Comparison of ENCODE assay signal across 26 mouse cellular contexts in genomic region chr3:52815497-52815896, GRCm38 (mm10).
DNase-seq lines count a peak whose midpoint lies in the region; ATAC-seq lines count a peak whose summit lies in the region.
"Had no signal": no experiment of that assay in that cellular context is flagged by ENCODE, and none has a peak within 500 bp of the region (broad histone marks: within the 10 kb centered on the region; RNA-seq: fewer than 3 reads in every experiment).

No protein-coding gene starts in this region.

- no peak overlapping the region for H3K9ac ChIP-seq in hindbrain, embryonic 11.5 days (ENCODE audit: low read depth, low read length)
- no peak overlapping the region for H3K9ac ChIP-seq in hindbrain, embryonic 12.5 days
- no peak overlapping the region for H3K9ac ChIP-seq in midbrain, embryonic 12.5 days (replicated peaks)
- no peak overlapping the region for H3K9ac ChIP-seq in midbrain, embryonic 16.5 days (ENCODE audit: low read depth, low read length)
- H3K9ac ChIP-seq: embryonic facial prominence, embryonic 13.5 days; forebrain, embryonic 12.5 days; forebrain, embryonic 15.5 days; heart, embryonic 13.5 days; hindbrain, embryonic 14.5 days had no signal

- no peaks in the 10 kb centered on the region; the same call in 1 of the 2 replicates for H3K4me1 ChIP-seq in hindbrain, embryonic 11.5 days (replicated peaks; ENCODE audit: control insufficient read depth, insufficient read depth, low read length)
- H3K4me1 ChIP-seq in hindbrain, embryonic 12.5 days, result peaks cover 15% of the 10 kb centered on the region
- peaks cover 14% of the 10 kb centered on the region for H3K4me1 ChIP-seq in midbrain, embryonic 12.5 days
- peaks cover 5% of the 10 kb centered on the region for H3K4me1 ChIP-seq in midbrain, embryonic 16.5 days (ENCODE audit: control insufficient read depth, insufficient read depth, low read length)
- H3K4me1 ChIP-seq: embryonic facial prominence, embryonic 13.5 days; forebrain, embryonic 15.5 days had no signal

- no peaks in the 10 kb centered on the region for H3K36me3 ChIP-seq in hindbrain, embryonic 11.5 days (ENCODE audit: control insufficient read depth, insufficient read depth, low read length)
- H3K36me3 ChIP-seq in hindbrain, embryonic 12.5 days, result no peaks in the 10 kb centered on the region
- H3K36me3 ChIP-seq in midbrain, embryonic 12.5 days, result no peaks in the 10 kb centered on the region
- H3K36me3 ChIP-seq in midbrain, embryonic 16.5 days (ENCODE audit: control insufficient read depth, insufficient read depth, low read length), result no peaks in the 10 kb centered on the region
- H3K36me3 ChIP-seq: embryonic facial prominence, embryonic 10.5 days; embryonic facial prominence, embryonic 13.5 days; forebrain, embryonic 12.5 days; forebrain, embryonic 15.5 days; heart, embryonic 10.5 days; heart, embryonic 13.5 days had no signal

- 42% methylated on average over 7 of the region's 7 CpGs for WGBS in hindbrain, embryonic 11.5 days
- 36% methylated on average over 7 of the region's 7 CpGs for WGBS in hindbrain, embryonic 12.5 days
- 44% methylated on average over 7 of the region's 7 CpGs for WGBS in midbrain, embryonic 12.5 days
- 34% methylated on average over 7 of the region's 7 CpGs for WGBS in midbrain, embryonic 16.5 days

- no peaks in the 10 kb centered on the region for H3K9me3 ChIP-seq in hindbrain, embryonic 11.5 days (ENCODE audit: control insufficient read depth, low read length)
- H3K9me3 ChIP-seq in hindbrain, embryonic 12.5 days (replicated peaks), result no peaks in the 10 kb centered on the region
- H3K9me3 ChIP-seq in midbrain, embryonic 12.5 days, result no peaks in the 10 kb centered on the region
- H3K9me3 ChIP-seq in midbrain, embryonic 16.5 days (replicated peaks; ENCODE audit: control insufficient read depth, low read length, poor library complexity, severe bottlenecking), result no peaks in the 10 kb centered on the region
- H3K9me3 ChIP-seq: embryonic facial prominence, embryonic 10.5 days; embryonic facial prominence, embryonic 13.5 days; forebrain, embryonic 12.5 days; forebrain, embryonic 15.5 days; heart, embryonic 10.5 days; heart, embryonic 13.5 days had no signal

- H3K4me3 ChIP-seq in hindbrain, embryonic 11.5 days (ENCODE audit: low read depth, low read length), result no peak overlapping the region
- no peak overlapping the region for H3K4me3 ChIP-seq in hindbrain, embryonic 12.5 days
- no peak overlapping the region for H3K4me3 ChIP-seq in midbrain, embryonic 12.5 days
- H3K4me3 ChIP-seq in midbrain, embryonic 16.5 days (ENCODE audit: low read depth, low read length), result no peak overlapping the region
- H3K4me3 ChIP-seq: embryonic facial prominence, embryonic 10.5 days; embryonic facial prominence, embryonic 13.5 days; erythroblast, embryonic 14.5 days; forebrain, embryonic 12.5 days; forebrain, embryonic 15.5 days; heart, adult 2 months; heart, embryonic 10.5 days; heart, embryonic 13.5 days had no signal

- ATAC-seq in hindbrain, embryonic 11.5 days (ENCODE audit: low FRiP score), result no peak
- no peak for ATAC-seq in hindbrain, embryonic 12.5 days (ENCODE audit: low FRiP score)
- no peak for ATAC-seq in midbrain, embryonic 12.5 days (ENCODE audit: low FRiP score, low read depth)
- no peak for ATAC-seq in midbrain, embryonic 16.5 days
- ATAC-seq: CD4-positive, CD25-positive, alpha-beta regulatory T cell, adult 4 months; forebrain, embryonic 15.5 days had no signal

- peak; percentile 36 for DNase-seq in hindbrain, embryonic 11.5 days (ENCODE audit: low spot score)
- DNase-seq in embryo, embryonic 10.5 days (ENCODE audit: low spot score), result peak; percentile 46
- peak; percentile 27 for DNase-seq in embryo, embryonic 11 days
- DNase-seq: adrenal gland, adult 2 months; adrenal gland, postnatal 14 days; cerebellum, adult 11 months; cerebellum, adult 2 months; cerebellum, adult 9-11 months; cerebellum, postnatal 25 days; gastrocnemius, postnatal 10 days; gastrocnemius, postnatal 36 days; heart, adult 2 months; heart, postnatal 14 days; heart, postnatal 4 days had no signal

- no peaks in the 10 kb centered on the region; the same call in 1 of the 2 replicates for H3K27me3 ChIP-seq in hindbrain, embryonic 11.5 days (ENCODE audit: control insufficient read depth, insufficient read depth, low read length)
- H3K27me3 ChIP-seq in hindbrain, embryonic 12.5 days, result peaks cover 2% of the 10 kb centered on the region; the same call in 1 of the 2 replicates
- H3K27me3 ChIP-seq in midbrain, embryonic 12.5 days, result peaks cover 6% of the 10 kb centered on the region; the same call in 1 of the 2 replicates
- H3K27me3 ChIP-seq in midbrain, embryonic 16.5 days (ENCODE audit: control insufficient read depth, insufficient read depth, low read depth, low read length), result no peaks in the 10 kb centered on the region
- H3K27me3 ChIP-seq: embryonic facial prominence, embryonic 13.5 days; forebrain, embryonic 12.5 days; forebrain, embryonic 15.5 days; heart, embryonic 13.5 days had no signal

- no peak overlapping the region for H3K27ac ChIP-seq in hindbrain, embryonic 11.5 days (ENCODE audit: low read depth, low read length)
- H3K27ac ChIP-seq in hindbrain, embryonic 12.5 days, result no peak overlapping the region
- H3K27ac ChIP-seq in midbrain, embryonic 12.5 days (replicated peaks), result no peak overlapping the region
- no peak overlapping the region for H3K27ac ChIP-seq in midbrain, embryonic 16.5 days (ENCODE audit: low read length)
- H3K27ac ChIP-seq: embryonic facial prominence, embryonic 13.5 days; forebrain, embryonic 12.5 days; forebrain, embryonic 15.5 days; heart, adult 2 months; heart, embryonic 10.5 days; heart, embryonic 13.5 days; hindbrain, embryonic 14.5 days had no signal

- H3K4me2 ChIP-seq in hindbrain, embryonic 11.5 days (replicated peaks; ENCODE audit: low read depth, low read length), result no peak overlapping the region
- no peak overlapping the region for H3K4me2 ChIP-seq in hindbrain, embryonic 12.5 days (replicated peaks)
- 0 out of 2 replicates have a peak overlapping the region, but pooled peaks have one; percentile 5 for H3K4me2 ChIP-seq in midbrain, embryonic 12.5 days (replicated peaks)
- no peak overlapping the region for H3K4me2 ChIP-seq in midbrain, embryonic 16.5 days (ENCODE audit: low read length)
- H3K4me2 ChIP-seq: embryonic facial prominence, embryonic 13.5 days; forebrain, embryonic 12.5 days; forebrain, embryonic 15.5 days; heart, embryonic 13.5 days; hindbrain, embryonic 14.5 days had no signal
